Mouse (Mus musculus): ENCODE measurements around the gene Bscl2. TPM values are rescaled to one million over a fixed set of nuclear protein-coding genes. Genes with fewer than 3 reads are reported as not detected.
A peak's percentile ranks its signal among the peaks of the same experiment; 100 is the strongest.
"Not testable (repeated sequence)": the region's sequence is repeated elsewhere in the genome, so short reads cannot be mapped to it uniquely, and the experiment has no call there.

The Bscl2 gene
- total RNA-seq, 1 experiment from 2014 or later, result 25.1 TPM

GRCm38 (mm10) chr19:8895397-8895960 lies 58.2 kb downstream of the Bscl2 start:
- ATAC-seq (replicated peaks; ENCODE audit: insufficient number of reproducible peaks, low FRiP score, low TSS enrichment, poor library complexity, severe bottlenecking), result no peak

GRCm38 (mm10) chr19:8896231-8896630 lies 59.0 kb downstream of the Bscl2 start:
- not testable (repeated sequence) for ATAC-seq (replicated peaks; ENCODE audit: insufficient number of reproducible peaks, low FRiP score, low TSS enrichment, poor library complexity, severe bottlenecking)

- not testable (repeated sequence) for ATAC-seq (replicated peaks; ENCODE audit: insufficient number of reproducible peaks, low FRiP score, low TSS enrichment, poor library complexity, severe bottlenecking)
Measured at GRCm38 (mm10) chr19:8897211-8897864, 60.1 kb downstream of the Bscl2 start.

GRCm38 (mm10) chr19:8897865-8898495 lies 60.7 kb downstream of the Bscl2 start, which contains the start of gene Ganab:
TSS of gene Ganab (plus strand) at chr19:8898071.
- ATAC-seq (replicated peaks; ENCODE audit: insufficient number of reproducible peaks, low FRiP score, low TSS enrichment, poor library complexity, severe bottlenecking), result peak; percentile 98

Other genes with a start within 250 kb of the Bscl2 start
- gene Slc22a8, start 246.2 kb upstream of the Bscl2 start, total RNA-seq (2017), result 0.21 TPM in 1 of 3 replicates, not detected in the others
- not detected in 3 replicates for gene Slc22a6, start 219.4 kb upstream of the Bscl2 start, total RNA-seq (2017)
- gene Chrm1, start 173.7 kb upstream of the Bscl2 start, total RNA-seq (2017), result not detected in 3 replicates
- gene Slc3a2, start 114.1 kb upstream of the Bscl2 start, total RNA-seq (2017), result 61.4 to 198 TPM (median 77.3 TPM) in 3 replicates
- gene Wdr74, start 101.6 kb upstream of the Bscl2 start, total RNA-seq (2017), result 32.5 to 68.4 TPM (median 56.6 TPM) in 3 replicates
- 1.9 to 2.8 TPM in 2 of 3 replicates, not detected in the other for gene 1700092M07Rik, start 96.7 kb upstream of the Bscl2 start, total RNA-seq (2017)
- 105 to 173 TPM (median 138 TPM) in 3 replicates for gene Stx5a, start 96.1 kb upstream of the Bscl2 start, total RNA-seq (2017)
- 85.6 to 138 TPM (median 127 TPM) in 3 replicates for gene Nxf1, start 80.4 kb upstream of the Bscl2 start, total RNA-seq (2017)
- gene Tmem223, start 66.5 kb upstream of the Bscl2 start, total RNA-seq (2017), result 10.2 to 19.0 TPM (median 12.6 TPM) in 3 replicates
- gene Tmem179b, start 63.0 kb upstream of the Bscl2 start, total RNA-seq (2017), result 86.6 to 115 TPM (median 101 TPM) in 3 replicates
- gene Taf6l, start 51.0 kb upstream of the Bscl2 start, total RNA-seq (2017), result 2.0 to 11.4 TPM (median 4.5 TPM) in 3 replicates
- 31.6 to 48.4 TPM (median 47.3 TPM) in 3 replicates for gene Polr2g, start 38.9 kb upstream of the Bscl2 start, total RNA-seq (2017)
- 0.85 to 1.2 TPM (median 1.1 TPM) in 3 replicates for gene Zbtb3, start 34.9 kb upstream of the Bscl2 start, total RNA-seq (2017)
- gene Ttc9c, start 18.1 kb upstream of the Bscl2 start, total RNA-seq (2017), result 40.1 to 52.8 TPM (median 48.3 TPM) in 3 replicates
- 84.4 to 149 TPM (median 101 TPM) in 3 replicates for gene Hnrnpul2, start 17.5 kb upstream of the Bscl2 start, total RNA-seq (2017)
- 40.4 to 54.5 TPM (median 44.1 TPM) in 3 replicates for gene AC129217.1, start 7.7 kb upstream of the Bscl2 start, total RNA-seq (2017)
- gene Gng3, start 1.7 kb downstream of the Bscl2 start, total RNA-seq (2017), result 0.39 to 0.64 TPM in 2 of 3 replicates, not detected in the other
- gene Lrrn4cl, start 13.3 kb downstream of the Bscl2 start, total RNA-seq (2017), result 0.10 to 0.78 TPM (median 0.32 TPM) in 3 replicates
- 200 to 274 TPM (median 220 TPM) in 3 replicates for gene Ubxn1, start 34.0 kb downstream of the Bscl2 start, total RNA-seq (2017)
- 45.0 to 55.1 TPM (median 54.5 TPM) in 3 replicates for gene Uqcc3, start 43.5 kb downstream of the Bscl2 start, total RNA-seq (2017)
- gene Lbhd1, start 46.3 kb downstream of the Bscl2 start, total RNA-seq (2017), result 18.1 to 52.5 TPM (median 21.3 TPM) in 3 replicates
- not detected in 3 replicates for gene Gm49403, start 46.5 kb downstream of the Bscl2 start, total RNA-seq (2017)
- 62.5 to 90.9 TPM (median 65.3 TPM) in 3 replicates for gene 1810009A15Rik, start 51.4 kb downstream of the Bscl2 start, total RNA-seq (2017)
- not detected in 3 replicates for gene Gm49416, start 51.5 kb downstream of the Bscl2 start, total RNA-seq (2017)
- gene Ints5, start 55.5 kb downstream of the Bscl2 start, total RNA-seq (2017), result 5.8 to 9.1 TPM (median 7.4 TPM) in 3 replicates
- 57.5 to 87.0 TPM (median 59.6 TPM) in 3 replicates for gene Ganab, start 60.6 kb downstream of the Bscl2 start, total RNA-seq (2017)
- 34.2 to 75.8 TPM (median 50.2 TPM) in 3 replicates for gene B3gat3, start 82.9 kb downstream of the Bscl2 start, total RNA-seq (2017)
- gene Rom1, start 91.9 kb downstream of the Bscl2 start, total RNA-seq (2017), result 2.1 to 7.6 TPM (median 3.6 TPM) in 3 replicates
- 39.3 to 101 TPM (median 62.5 TPM) in 3 replicates for gene Eml3, start 92.1 kb downstream of the Bscl2 start, total RNA-seq (2017)
- 129 to 201 TPM (median 158 TPM) in 3 replicates for gene Mta2, start 104.4 kb downstream of the Bscl2 start, total RNA-seq (2017)
- gene Tut1, start 116.4 kb downstream of the Bscl2 start, total RNA-seq (2017), result 14.8 to 16.9 TPM (median 16.7 TPM) in 3 replicates
- gene Eef1g, start 129.6 kb downstream of the Bscl2 start, total RNA-seq (2017), result 313 to 352 TPM (median 341 TPM) in 3 replicates
- 408 to 1,020 TPM (median 414 TPM) in 3 replicates for gene Ahnak, start 151.8 kb downstream of the Bscl2 start, total RNA-seq (2017)